Mouse (Mus musculus) left cerebral cortex, adult 6 months (tissue): ENCODE data around the gene Atxn7l1. TPM values are rescaled to one million over a fixed set of nuclear protein-coding genes. Genes with fewer than 3 reads are reported as not detected.

Experiments
- long read RNA-seq, 2 experiments: library from polyadenylated mRNA; unstranded; transcript quantifications; one replicate each; pipeline ENCODE4 v2.0.0; 2019 to 2020
- polyA plus RNA-seq: library from polyadenylated mRNA; unstranded; fragments of <200 nt; fragmentation: Nextera tagmentation; gene quantifications from 2 replicates; pipeline ENCODE4 v1.2.3, GENCODE M21; 2021

The Atxn7l1 gene
- 12.3 and 21.9 TPM in 2 replicates for polyA plus RNA-seq
- long read RNA-seq, experiment 1, transcript Atxn7l1-203 (4 exons, 1,675 nt): major isoform, 7 of 23 reads
- long read RNA-seq, experiment 1, partial matches to known transcripts: 7 of 23 reads
- long read RNA-seq, experiment 1, other reads (novel, unspliced or antisense): 9 of 23 reads
- long read RNA-seq, experiment 2: 0 reads

DNA sequence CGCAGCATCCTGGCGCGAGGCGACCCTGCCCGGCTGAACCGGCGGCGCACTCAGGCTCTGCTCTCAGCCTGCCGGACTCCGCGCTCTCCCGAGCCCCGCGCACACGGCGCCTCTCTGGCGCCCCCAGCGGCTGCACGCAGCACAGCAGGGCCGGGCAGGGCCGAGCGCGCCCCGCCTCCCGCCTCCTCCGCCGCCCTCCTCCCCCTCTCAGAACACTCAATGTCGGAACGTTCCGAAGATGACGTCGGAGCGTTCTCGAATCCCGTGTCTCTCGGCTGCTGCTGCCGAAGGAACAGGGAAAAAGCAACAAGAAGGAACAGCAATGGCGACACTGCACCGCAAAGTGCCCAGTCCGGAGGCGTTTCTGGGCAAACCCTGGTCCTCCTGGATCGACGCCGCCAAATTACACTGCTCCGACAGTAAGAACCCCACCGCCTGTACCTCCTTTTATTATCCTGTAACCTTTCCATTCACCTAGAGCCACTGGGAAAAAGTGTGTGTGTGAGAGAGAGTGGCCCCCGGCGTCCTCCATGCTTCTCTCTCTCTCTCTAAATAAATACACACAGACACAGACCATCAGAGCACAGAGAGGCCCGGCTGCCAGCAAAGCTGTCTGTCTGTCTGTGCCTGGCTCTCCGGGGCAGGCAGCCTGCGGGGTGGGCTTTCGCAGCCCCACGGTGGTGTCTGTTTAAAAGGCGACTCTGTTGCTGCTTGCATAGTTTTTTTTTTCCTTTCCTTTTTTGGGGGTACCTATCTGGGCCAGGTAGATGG, at the start of gene Atxn7l1:
TSS of gene Atxn7l1 (plus strand) at position 197 of the 771 bp plus-strand sequence.

DNA sequence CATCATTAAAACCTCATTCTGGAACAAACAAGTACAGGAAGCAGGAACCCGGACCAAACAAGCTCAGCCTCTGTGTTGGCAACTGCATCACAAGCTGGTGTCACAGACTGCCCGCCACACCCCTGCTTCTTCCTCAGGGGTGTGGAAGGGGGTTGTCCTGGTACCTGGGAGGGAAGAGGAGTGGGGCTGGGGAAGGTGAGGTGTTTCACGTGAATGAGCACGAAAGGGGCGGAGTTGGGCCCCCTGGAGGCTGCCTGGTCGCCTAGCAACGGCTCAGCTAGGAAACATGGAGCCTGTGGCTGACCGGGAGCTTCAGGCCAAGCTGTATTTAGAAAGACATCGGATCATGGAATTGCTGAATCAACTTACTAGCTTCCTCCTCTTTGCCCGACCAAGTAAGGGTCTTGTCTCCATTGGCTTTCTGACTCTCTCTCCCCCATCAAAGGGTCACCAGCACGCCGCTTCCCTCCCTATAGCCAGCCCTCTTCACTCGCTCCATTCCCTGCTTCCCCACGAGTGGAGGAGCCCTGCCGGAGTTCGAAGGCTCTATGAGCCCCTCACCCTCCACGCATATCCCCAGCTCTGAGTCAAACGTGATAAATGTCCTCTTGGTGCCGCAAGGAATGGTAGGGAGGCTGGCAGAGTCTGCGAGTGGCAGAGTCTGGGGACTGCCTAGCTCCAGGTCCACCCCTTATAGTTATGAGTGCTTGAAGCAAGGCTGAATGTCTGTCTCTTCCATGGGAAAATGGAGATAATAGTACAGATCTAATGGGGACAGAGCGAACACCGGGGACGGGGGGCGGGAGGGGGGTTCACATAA, 247.5 kb downstream of the Atxn7l1 start, which contains the start of gene Efcab10:
TSS of gene Efcab10 (plus strand) at position 51 of the 820 bp plus-strand sequence.

Other genes starting within 250 kb of the Atxn7l1 start
- 69.9 and 72.1 TPM in 2 replicates for gene Sypl, start 193.8 kb upstream of the Atxn7l1 start, polyA plus RNA-seq
- gene Cdhr3, start 54.8 kb upstream of the Atxn7l1 start, polyA plus RNA-seq: 1.8 and 3.4 TPM in 2 replicates
- gene Efcab10, start 247.2 kb downstream of the Atxn7l1 start, polyA plus RNA-seq: 15.9 and 18.4 TPM in 2 replicates